Mouse (Mus musculus) left cerebral cortex, postnatal 36 days (tissue): ENCODE data around the gene Gclm. TPM values are rescaled to one million over a fixed set of nuclear protein-coding genes. Genes with fewer than 3 reads are reported as not detected.
"Not testable (repeated sequence)": the region's sequence is repeated elsewhere in the genome, so short reads cannot be mapped to it uniquely, and the experiment has no call there.

Experiments used
- DNase-seq, 2 experiments: peaks; one replicate each; pipeline ENCODE4 v3.0.0; 2021 to 2022; ENCODE audit warnings: low spot score in 2 of 2, mixed read lengths in 1 of 2
- intact Hi-C: fragments of 180-260 bp; cut with DNase I; formaldehyde crosslinking; loops from one replicate; pipeline ENCODE4 v1.15.1; 2025
- total RNA-seq, 2 experiments: library from RNA; stranded (reverse); gene quantifications; 2 replicates each; pipeline ENCODE4 v1.2.3; 2021

The Gclm gene
- total RNA-seq, 2 experiments from 2014 or later, result 68.8 to 83.6 TPM

GRCm38 (mm10) chr3:122226972-122227371, 18.4 kb upstream of the Gclm start:
- not testable (repeated sequence) for DNase-seq
- intact Hi-C loops, result loop anchor here (2.0 kb wide), 1 partner anchor 14 kb away; no protein-coding TSS in a partner anchor

DNA sequence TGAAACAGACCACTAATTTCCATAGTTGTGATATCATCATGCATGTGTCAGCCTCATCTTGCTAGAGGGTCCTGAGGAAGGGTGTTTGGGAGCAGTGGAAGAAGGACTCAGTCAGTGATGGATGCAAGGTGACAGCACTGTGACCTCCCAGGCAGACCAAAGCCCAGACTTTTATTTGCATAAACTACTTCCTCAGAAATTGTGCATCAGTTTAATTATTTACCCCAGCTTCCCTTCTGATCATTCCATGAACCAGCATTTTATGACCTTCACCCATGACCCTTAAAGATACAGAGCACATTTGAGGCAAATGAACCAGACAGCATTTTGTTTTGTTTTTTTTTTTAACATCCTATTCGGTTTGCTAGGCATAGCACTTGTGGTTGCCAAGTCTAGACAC, 9.6 kb upstream of the Gclm start:
- DNase-seq, result no peak
- intact Hi-C loops, result no loop called here

GRCm38 (mm10) chr3:122242876-122243275, 2.5 kb upstream of the Gclm start:
- intact Hi-C loops, result loop anchor here (10.0 kb wide), 1 partner anchor 358 kb away; no protein-coding TSS in a partner anchor
- no peak for DNase-seq

DNA sequence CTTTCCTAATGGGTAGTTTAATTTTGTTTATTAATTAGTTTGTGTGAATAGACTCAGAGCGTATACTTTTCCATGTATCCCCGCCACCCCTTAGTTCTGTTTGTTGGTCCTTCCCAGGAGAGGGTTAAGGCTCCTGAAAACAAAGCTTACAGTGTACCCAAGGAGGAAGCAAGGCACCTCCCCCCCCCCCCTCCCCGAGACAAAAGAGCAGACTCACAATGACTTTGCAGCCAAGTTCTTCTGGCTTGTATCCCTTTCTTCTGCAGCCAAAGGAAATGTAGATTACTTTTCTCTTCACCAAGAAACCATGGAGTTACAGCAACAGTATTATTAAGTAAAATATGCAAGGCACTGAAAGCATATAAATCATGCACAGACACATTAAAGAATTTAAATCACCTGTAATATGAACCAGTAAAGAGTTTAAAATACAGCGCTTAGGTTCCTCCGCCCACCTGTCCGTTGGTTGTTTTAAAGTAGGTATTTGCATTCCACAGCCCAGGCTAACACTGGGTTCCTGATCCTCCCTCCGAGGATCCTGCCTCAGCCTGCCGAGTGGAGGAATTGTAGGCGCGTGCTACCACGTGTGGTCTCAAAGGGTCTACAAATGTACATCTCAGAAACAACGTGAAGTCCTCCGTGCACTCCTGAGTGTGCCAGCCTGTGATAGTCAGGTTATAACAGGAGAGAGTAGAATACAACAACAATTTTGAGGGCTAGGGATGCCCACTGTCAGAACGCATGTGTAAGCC, 1.8 kb upstream of the Gclm start:
- no peak for DNase-seq
- intact Hi-C loops, result loop anchor here (10.0 kb wide), 1 partner anchor 359 kb away; no protein-coding TSS in a partner anchor

DNA sequence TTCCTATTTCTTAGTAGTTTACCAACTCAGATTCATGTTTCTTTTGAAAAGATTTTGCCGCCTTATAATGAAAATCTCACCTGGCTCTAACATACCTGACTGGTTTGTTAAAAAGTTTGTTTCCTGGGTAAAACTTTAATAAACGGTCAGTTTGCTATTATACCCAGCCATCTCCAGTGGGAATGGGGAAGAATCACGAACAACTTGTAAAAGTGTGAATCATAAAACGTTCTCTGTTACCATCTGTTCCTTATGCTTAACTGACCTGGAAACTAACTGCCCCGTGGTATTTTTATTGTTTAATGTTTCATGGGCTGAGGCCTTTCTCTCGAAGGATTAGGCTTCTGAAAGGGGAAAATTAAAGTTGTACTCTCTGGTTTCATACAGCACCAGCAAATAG, 598 bp upstream of the Gclm start:
- intact Hi-C loops, result loop anchor here (5.0 to 10.0 kb wide), 2 partner anchors 52 to 360 kb away; no protein-coding TSS in a partner anchor
- DNase-seq, result no peak

DNA sequence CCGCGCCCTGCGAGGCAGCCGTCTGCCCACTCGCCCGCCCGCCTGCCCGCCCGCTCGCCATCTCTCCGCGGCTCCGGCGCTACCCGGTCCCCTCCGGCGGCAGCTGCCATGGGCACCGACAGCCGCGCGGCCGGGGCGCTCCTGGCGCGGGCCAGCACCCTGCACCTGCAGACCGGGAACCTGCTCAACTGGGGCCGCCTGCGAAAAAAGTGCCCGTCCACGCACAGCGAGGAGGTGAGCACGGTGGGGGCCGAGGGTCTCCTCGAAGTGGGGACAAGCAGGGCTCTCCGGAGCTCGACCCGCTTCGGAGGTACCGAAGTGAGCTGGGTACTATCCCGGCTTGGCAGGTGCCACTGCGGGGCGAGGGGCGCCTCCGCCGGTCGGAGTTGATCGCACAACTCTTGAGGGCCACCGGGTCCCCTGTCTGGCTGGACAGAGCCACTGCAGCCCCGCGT, 548 bp downstream of the Gclm start:
- intact Hi-C loops, result loop anchor here (5.0 to 10.0 kb wide), 2 partner anchors 54 to 361 kb away; no protein-coding TSS in a partner anchor
- peak in 1 of 2 experiments; percentile 76 for DNase-seq

DNA sequence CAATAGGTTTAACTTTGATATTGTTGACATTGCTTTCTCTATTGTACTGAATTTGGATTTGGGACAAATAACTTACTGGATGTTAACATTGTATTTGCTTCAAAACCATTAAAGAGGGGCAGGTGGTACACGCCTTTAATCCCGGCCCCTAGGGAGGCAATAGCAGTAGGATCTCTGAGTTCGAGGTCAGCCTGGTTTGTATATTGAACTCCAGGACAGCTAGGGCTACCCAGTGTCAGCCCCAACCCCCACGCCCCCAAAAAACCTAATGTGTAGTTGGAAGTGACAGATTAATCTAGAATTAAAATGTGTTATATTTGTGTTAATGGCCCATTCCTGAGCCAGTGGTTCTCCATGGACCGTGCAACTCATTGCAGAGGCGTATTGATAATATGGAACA, 1.0 kb downstream of the Gclm start:
- DNase-seq, result no peak
- intact Hi-C loops, result loop anchor here (5.0 to 10.0 kb wide), 2 partner anchors 54 to 362 kb away; no protein-coding TSS in a partner anchor

- no peak for DNase-seq
- intact Hi-C loops, result loop anchor here (5.0 to 10.0 kb wide), 2 partner anchors 55 to 362 kb away; no protein-coding TSS in a partner anchor
These were observed 1.8 kb downstream of the Gclm start for GRCm38 (mm10) chr3:122246986-122247767.

DNA sequence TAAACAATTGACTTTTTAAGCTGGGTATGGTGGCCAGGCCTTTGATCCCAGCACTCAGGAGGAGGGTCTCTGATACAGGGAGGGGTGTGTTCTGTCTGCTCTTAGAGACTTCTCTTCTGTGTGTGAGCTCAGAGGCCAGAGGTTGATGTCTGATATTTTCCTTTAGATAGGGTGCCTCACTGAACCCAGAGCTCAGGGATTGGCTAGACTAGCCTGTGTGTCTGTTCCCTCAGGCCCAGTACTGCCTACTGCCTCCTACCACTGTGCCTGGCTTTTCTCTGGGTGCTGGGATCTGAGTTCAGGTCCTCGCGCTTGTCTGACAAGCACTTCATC, 2.4 kb downstream of the Gclm start:
- no peak for DNase-seq
- intact Hi-C loops, result loop anchor here (5.0 to 10.0 kb wide), 2 partner anchors 55 to 363 kb away; no protein-coding TSS in a partner anchor

- no peak for DNase-seq
- intact Hi-C loops, result no loop called here
These were observed 7.3 kb downstream of the Gclm start for GRCm38 (mm10) chr3:122252466-122253253.

DNA sequence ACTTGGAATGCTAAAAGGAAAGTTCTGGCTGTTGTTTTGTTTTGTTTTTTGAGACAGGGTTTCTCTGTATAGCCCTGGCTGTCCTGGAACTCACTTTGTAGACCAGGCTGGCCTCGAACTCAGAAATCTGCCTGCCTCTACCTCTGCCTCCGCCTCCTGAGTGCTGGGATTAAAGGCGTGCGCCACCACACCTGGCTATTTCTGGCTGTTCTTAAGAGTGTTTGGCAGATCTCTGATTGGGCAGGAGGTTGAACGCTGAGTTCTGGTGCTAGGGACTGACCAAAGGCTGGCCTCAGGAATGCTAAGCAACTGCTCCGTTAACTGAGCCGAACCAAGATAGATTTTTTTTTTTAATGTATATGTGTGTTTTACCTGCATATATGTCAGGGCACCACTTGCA, 8.7 kb downstream of the Gclm start:
- intact Hi-C loops, DNase-seq: not testable (repeated sequence)

- intact Hi-C loops, result no loop called here
These were observed 24.6 kb downstream of the Gclm start for GRCm38 (mm10) chr3:122269986-122270385.

DNA sequence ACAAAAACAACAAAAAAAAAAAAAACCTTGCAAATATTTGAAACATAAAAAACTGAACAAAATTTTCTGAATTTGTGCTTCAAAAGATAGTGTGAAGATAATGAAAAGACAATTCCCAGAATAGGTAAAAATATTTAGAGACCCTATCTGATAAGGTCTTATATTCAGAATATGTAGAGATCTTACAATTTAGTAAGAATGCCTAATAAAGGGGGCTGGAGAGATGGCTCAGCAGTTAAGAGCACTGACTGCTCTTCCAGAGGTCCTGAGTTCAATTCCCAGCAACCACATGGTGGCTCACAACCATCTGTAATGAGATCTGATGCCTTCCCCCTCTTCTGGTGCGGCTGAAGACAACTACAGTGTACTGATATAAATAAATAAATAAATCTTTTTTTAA, 27.2 kb downstream of the Gclm start:
- intact Hi-C loops, DNase-seq: not testable (repeated sequence)

More at GRCm38 (mm10) chr3:122269986-122270385, 24.6 kb downstream of the Gclm start:
- no peak for DNase-seq

DNA sequence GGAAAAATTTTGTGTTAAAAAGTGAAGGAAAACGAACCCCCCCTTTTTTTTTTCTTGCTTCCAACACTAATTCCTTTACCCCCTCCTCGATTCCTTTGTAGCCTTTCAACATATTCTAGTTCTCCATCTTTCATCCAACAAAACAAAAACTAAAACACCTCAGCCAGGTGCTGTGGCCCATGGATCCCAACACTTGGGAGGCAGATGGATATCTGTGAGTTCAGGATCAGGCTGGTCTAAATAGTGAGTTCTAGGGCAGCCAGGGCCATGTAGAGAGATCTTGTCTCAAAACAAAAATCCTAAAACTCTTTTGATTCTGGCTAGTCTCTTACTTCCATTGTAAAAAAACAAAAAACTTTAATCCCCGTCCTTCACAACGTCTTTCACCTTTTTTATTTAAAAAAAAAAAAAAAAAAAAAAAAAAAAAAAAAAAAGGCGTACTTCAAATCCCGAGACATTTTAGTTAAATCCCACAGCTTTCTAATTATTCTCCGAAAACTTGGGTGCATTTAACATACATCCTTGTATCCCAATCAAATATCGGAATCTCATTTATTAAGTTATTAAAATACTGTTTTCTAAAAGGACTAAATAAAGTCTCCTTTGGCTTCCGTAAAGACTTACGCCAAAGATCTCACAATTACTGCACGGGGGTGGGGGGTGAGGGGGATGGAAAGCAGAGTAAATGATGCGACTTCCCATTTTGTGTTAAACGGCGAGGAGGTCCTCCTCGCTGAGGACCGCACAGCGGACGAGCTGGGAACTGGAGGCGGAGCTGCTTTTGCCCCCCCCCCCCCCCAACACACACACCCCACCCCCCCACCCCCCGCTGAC, 28.3 kb downstream of the Gclm start:
- intact Hi-C loops, result no loop called here

DNA sequence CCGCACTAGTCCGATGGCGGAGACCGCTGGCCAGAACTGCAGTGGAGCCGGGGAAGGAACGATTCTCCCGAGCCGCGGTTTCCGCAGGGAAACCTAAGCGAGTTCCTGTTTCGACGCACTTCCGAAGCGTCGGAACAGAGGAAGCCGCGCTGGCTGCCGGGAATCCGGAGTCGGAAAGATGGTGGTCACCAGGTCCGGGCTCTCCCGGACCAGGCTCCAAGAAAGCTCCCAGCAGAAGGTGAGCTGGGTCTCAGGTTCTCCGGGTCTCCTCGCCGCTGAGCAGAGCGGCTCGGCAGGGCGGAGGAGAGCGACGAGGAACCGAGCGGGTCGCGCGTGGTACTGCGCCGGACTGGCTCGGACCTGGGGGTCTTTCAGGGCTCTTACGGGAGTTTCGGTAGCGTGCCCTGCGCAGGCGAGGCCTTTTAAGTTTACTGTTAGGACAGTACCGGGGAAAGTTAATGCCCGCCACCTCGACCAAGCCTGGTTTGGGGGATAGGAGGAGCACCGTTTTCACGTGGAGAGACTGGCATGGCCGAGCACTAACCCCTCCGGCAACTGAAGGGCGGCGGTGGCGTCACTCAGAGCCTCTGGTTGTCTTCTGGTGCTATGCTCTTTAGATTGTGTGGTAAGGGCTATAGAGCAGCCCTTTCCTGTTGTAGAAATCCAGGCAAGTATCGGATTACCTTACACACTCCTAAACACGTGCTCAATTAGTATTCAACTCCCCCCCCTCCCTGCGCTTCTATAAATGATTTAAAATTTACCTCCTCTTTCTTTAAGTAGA, 29.1 kb downstream of the Gclm start, which contains the start of gene Dnttip2:
TSS of gene Dnttip2 (plus strand) at position 148 of the 784 bp plus-strand sequence.
- peak; percentile 91 to 92 for DNase-seq
- intact Hi-C loops, result no loop called here

More for the DNA sequence above, 28.3 kb downstream of the Gclm start:
- no peak for DNase-seq

- intact Hi-C loops, result no loop called here
- DNase-seq, result no peak
These were observed 29.8 kb downstream of the Gclm start for GRCm38 (mm10) chr3:122275111-122275510.

- no peak for DNase-seq
- intact Hi-C loops, result no loop called here
These were observed 41.8 kb downstream of the Gclm start for GRCm38 (mm10) chr3:122287195-122287594.
